Mouse (Mus musculus) limb, embryonic 10.5 days (tissue): ENCODE data around the gene Sept4. TPM values are rescaled to one million over a fixed set of nuclear protein-coding genes. Genes with fewer than 3 reads are reported as not detected.

ENCODE experiments used
- DNase-seq: peaks from one replicate; pipeline ENCODE4 v3.0.0-alpha.2; 2017; ENCODE audit warnings: low spot score
- H3K27ac ChIP-seq: fragments of 300-500 bp; sonication (generic); 2 replicates; pipeline ENCODE4 v1.5.1; 2016; ENCODE audit warnings: mild to moderate bottlenecking
- H3K27me3 ChIP-seq: fragments of 300-500 bp; sonication (generic); 2 replicates; pipeline ENCODE4 v1.6.1; 2016; ENCODE audit warnings: low read depth, mild to moderate bottlenecking; ENCODE audit not compliant: poor library complexity, severe bottlenecking
- H3K36me3 ChIP-seq: fragments of 300-500 bp; sonication (generic); 2 replicates; pipeline ENCODE4 v1.6.1; 2016; ENCODE audit warnings: mild to moderate bottlenecking, moderate library complexity
- H3K4me1 ChIP-seq: fragments of 300-500 bp; sonication (generic); 2 replicates; pipeline ENCODE4 v1.6.1; 2016
- H3K4me3 ChIP-seq: fragments of 300-500 bp; sonication (generic); 2 replicates; pipeline ENCODE4 v1.5.1; 2016; ENCODE audit warnings: mild to moderate bottlenecking, moderate library complexity
- H3K9me3 ChIP-seq: fragments of 300-500 bp; sonication (generic); replicated peaks from 2 replicates; pipeline ENCODE4 v1.6.1; 2016; ENCODE audit warnings: mild to moderate bottlenecking
- WGBS: fragments of 180-500 bp; shearing (Covaris S2); methylation state at CpG from one replicate; pipeline ENCODE4 v1.1.7; 2016; 5-methylcytosine and 5-hydroxymethylcytosine counted together
- polyA plus RNA-seq: library from polyadenylated mRNA; unstranded; fragments of >200 nt; fragmentation: Nextera tagmentation; extraction: Ambion mirVana; gene quantifications from 2 replicates; pipeline ENCODE4 v1.2.1, GENCODE M21; 2016

Gene Sept4
- polyA plus RNA-seq, 1 experiment from 2014 or later: 6.0 TPM

DNA sequence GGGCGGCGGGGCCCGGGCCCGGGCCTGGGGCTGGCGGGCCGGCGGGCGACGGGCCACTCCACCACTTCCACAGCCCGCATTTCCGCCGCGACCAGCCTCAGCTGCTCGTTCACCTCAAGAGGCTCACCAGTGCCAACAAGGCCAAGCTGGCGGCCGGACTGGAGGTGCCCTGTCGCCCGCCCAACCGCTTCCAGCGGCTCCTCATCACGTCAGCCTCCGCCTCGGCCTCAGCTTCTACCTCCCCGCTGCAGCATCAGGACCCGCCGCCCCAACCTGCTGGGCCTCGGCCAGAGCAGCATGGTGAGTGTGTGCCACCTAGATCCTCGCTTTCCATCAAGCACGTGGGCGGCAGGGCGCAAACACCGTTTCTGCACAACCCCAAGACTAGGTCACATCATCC lies 48.9 kb downstream of the Sept4 start:
- H3K9me3 ChIP-seq: no peaks in the 10 kb centered on the region
- no peaks in the 10 kb centered on the region for H3K27me3 ChIP-seq
- peaks cover 89% of the 10 kb centered on the region for H3K36me3 ChIP-seq
- no peak for DNase-seq
- H3K4me3 ChIP-seq: no peak overlapping the region
- no peaks in the 10 kb centered on the region for H3K4me1 ChIP-seq
- 91% methylated on average over 32 of the region's 32 CpGs for WGBS
- H3K27ac ChIP-seq: no peak overlapping the region

DNA sequence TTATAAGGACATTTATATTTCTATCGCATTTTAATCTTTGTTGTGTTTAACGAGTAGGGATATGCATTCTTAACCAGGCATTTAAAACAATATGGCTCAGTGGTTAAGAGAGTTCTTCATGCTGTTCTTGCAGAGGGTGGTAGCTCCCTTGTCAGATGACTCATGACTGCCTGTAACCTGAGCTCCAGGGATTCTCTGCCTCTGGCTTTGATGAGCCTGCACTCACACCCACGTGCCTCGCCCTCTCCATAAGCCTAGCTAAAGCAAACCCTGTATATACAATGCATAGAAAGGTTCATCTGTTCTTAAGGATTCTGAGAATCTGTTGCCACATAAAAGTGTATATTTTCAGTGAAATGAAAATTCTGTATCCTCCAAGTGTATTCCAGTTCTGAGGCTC lies 54.5 kb downstream of the Sept4 start:
- Histone ChIP-seq H3K4me3 (no peak overlapping the region), H3K27ac (no peak overlapping the region), H3K36me3 (peaks cover 74% of the 10 kb centered on the region), H3K4me1 (no peaks in the 10 kb centered on the region), H3K27me3 (no peaks in the 10 kb centered on the region), H3K9me3 (no peaks in the 10 kb centered on the region)
- 66% methylated on average over 4 of the region's 4 CpGs for WGBS
- no peak for DNase-seq

DNA sequence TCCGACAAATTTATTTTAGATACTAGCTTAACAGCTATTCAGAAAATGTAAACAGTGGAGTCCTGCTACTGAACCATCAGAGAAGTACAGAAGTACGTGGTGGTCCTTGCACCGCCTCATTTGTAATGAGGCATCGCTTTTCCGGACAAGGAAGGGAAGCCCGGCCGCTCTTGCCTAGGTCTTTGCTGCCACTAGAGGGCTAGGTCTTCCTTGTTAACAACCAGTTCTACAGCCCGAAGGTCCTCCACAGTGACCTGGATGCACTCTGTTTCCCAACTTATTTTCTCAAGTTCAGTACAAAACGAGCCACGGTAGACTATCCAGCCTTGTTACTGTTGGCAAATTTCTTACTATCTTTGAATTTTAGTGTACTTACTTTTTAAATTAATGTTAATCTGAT lies 61.2 kb downstream of the Sept4 start:
- no peaks in the 10 kb centered on the region for H3K27me3 ChIP-seq
- no peak overlapping the region for H3K27ac ChIP-seq
- peaks cover 20% of the 10 kb centered on the region for H3K36me3 ChIP-seq
- H3K4me1 ChIP-seq: no peaks in the 10 kb centered on the region
- WGBS: 32% methylated on average over 10 of the region's 10 CpGs
- no peaks in the 10 kb centered on the region for H3K9me3 ChIP-seq
- no peak for DNase-seq
- no peak overlapping the region for H3K4me3 ChIP-seq

DNA sequence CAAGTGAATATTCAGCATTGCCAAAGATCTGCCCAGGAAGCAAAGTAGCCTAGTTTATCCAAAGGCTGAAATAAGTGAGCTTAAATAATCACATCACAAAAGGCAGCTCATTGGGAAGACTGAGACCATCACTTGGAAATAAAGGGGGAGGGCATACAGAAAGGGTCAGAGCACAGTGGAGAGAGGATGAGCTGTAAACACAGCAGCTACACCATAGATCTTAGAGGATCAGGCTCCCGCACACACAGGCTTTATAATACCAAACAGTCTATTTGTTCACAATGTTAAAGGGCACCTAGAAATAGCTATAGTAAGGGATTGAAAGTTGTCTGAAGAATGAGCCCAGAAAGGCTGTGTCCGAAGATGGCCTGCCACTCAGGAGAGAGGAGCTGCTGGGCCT lies 70.1 kb downstream of the Sept4 start:
- peak overlapping the region; percentile 56 for H3K4me3 ChIP-seq
- H3K27ac ChIP-seq: peak overlapping the region; percentile 89
- no peaks in the 10 kb centered on the region for H3K9me3 ChIP-seq
- no peaks in the 10 kb centered on the region for H3K27me3 ChIP-seq
- peaks cover 8% of the 10 kb centered on the region for H3K4me1 ChIP-seq
- 16% methylated on average over 2 of the region's 2 CpGs for WGBS
- no peak for DNase-seq
- H3K36me3 ChIP-seq: no peaks in the 10 kb centered on the region

DNA sequence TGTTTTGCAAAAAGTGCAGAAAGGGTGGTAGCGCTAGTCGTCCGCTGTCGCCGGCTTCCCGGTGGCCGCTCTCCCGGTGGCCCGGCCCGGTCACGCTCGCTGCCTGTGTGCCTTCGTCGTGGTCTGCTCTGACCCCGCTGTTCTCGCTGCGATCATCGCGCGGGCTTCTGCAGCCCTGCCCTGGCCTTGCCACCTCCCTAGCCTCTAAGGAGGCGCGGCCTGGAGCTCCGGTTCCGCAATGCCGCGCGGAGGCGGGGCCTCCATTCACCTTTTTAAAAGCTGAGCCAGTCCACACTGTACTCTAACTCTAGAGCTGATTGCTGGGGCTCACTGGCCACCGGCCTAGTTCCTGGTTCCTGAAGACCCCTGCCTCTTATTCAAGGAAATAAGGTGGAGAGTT lies 70.5 kb downstream of the Sept4 start:
- Histone ChIP-seq H3K4me1 (peaks cover 8% of the 10 kb centered on the region), H3K9me3 (no peaks in the 10 kb centered on the region), H3K27ac (peak overlapping the region; percentile 89), H3K36me3 (no peaks in the 10 kb centered on the region), H3K27me3 (no peaks in the 10 kb centered on the region), H3K4me3 (peak overlapping the region; percentile 56)
- DNase-seq: peak; percentile 81
- under 1% methylated on average over 29 of the region's 29 CpGs for WGBS

Other genes starting within 250 kb of the Sept4 start
- 2.2 and 2.4 TPM in 2 replicates for gene Ppm1e, start 209.9 kb upstream of the Sept4 start, polyA plus RNA-seq
- gene Rad51c, start 163.9 kb upstream of the Sept4 start, polyA plus RNA-seq: 11.5 and 15.4 TPM in 2 replicates
- 0.16 and 0.33 TPM in 2 replicates for gene Tex14, start 163.8 kb upstream of the Sept4 start, polyA plus RNA-seq
- gene Gm11492, start 2.2 kb upstream of the Sept4 start, polyA plus RNA-seq: not detected in 2 replicates
- gene Mtmr4, start 23.3 kb downstream of the Sept4 start, polyA plus RNA-seq: 68.3 and 69.0 TPM in 2 replicates
- gene Hsf5, start 48.3 kb downstream of the Sept4 start, polyA plus RNA-seq: 0.26 and 0.34 TPM in 2 replicates
- 1.9 and 2.2 TPM in 2 replicates for gene Rnf43, start 93.8 kb downstream of the Sept4 start, polyA plus RNA-seq
- 187 and 191 TPM in 2 replicates for gene Supt4a, start 168.6 kb downstream of the Sept4 start, polyA plus RNA-seq
- gene Tspoap1, start 191.6 kb downstream of the Sept4 start, polyA plus RNA-seq: 0.74 and 2.9 TPM in 2 replicates
- gene Mpo, start 224.7 kb downstream of the Sept4 start, polyA plus RNA-seq: 2.8 and 4.0 TPM in 2 replicates